Mouse (Mus musculus) spleen, adult 2 months (tissue): Measurements from ENCODE around the gene Ndufc2. TPM values are rescaled to one million over a fixed set of nuclear protein-coding genes. Genes with fewer than 3 reads are reported as not detected.

Experiments used
- DNase-seq, 2 experiments: peaks; one replicate each; pipeline versions ENCODE4 v3.0.0 to v3.0.0-alpha.2; 2012 to 2021; ENCODE audit warnings: low spot score in 2 of 2, low read depth in 1 of 2
- H3K27ac ChIP-seq: fragments of 200-500 bp; 2 replicates; pipeline ENCODE4 v1.5.1; 2012; ENCODE audit warnings: low read length, inconsistent platforms; ENCODE audit not compliant: insufficient read depth
- H3K27me3 ChIP-seq: fragments of 200-500 bp; 2 replicates; pipeline ENCODE4 v1.6.1; 2012; ENCODE audit warnings: mild to moderate bottlenecking, moderate library complexity, low read length, inconsistent platforms; ENCODE audit not compliant: control insufficient read depth, insufficient read depth
- H3K36me3 ChIP-seq: fragments of 200-500 bp; 2 replicates; pipeline ENCODE4 v1.6.1; 2012; ENCODE audit warnings: mild to moderate bottlenecking, low read length, inconsistent platforms; ENCODE audit not compliant: control insufficient read depth, insufficient read depth
- H3K4me1 ChIP-seq: fragments of 200-500 bp; 2 replicates; pipeline ENCODE4 v1.6.1; 2011; ENCODE audit warnings: inconsistent platforms; ENCODE audit not compliant: control insufficient read depth, insufficient read depth, insufficient read length
- H3K4me3 ChIP-seq: fragments of 200-500 bp; 2 replicates; pipeline ENCODE4 v1.5.1; 2011; ENCODE audit warnings: mild to moderate bottlenecking, inconsistent platforms; ENCODE audit not compliant: insufficient read depth, insufficient read length; ENCODE audit errors: extremely low read depth
- CTCF ChIP-seq: fragments of 200-500 bp; IDR thresholded peaks from 2 replicates; pipeline ENCODE4 v1.5.1; 2011; ENCODE audit warnings: mild to moderate bottlenecking, inconsistent platforms; ENCODE audit not compliant: insufficient read depth, insufficient read length, insufficient replicate concordance; ENCODE audit errors: extremely low read depth
- POLR2A ChIP-seq: fragments of 200-500 bp; IDR thresholded peaks from 2 replicates; pipeline ENCODE4 v1.6.1; 2011; ENCODE audit warnings: low read depth, low read length, inconsistent platforms
- WGBS: fragments of 180-500 bp; shearing (Covaris S2); methylation state at CpG from one replicate; pipeline ENCODE4 v1.1.7; 2018; 5-methylcytosine and 5-hydroxymethylcytosine counted together
- polyA plus RNA-seq: library from polyadenylated mRNA; depleted of rRNA; stranded (reverse); fragments of >200 nt; gene quantifications from 2 replicates; pipeline ENCODE4 v1.2.3, GENCODE M21; 2012; rRNA removed

Ndufc2 gene
- polyA plus RNA-seq = 46.4 and 67.0 TPM in 2 replicates

DNA sequence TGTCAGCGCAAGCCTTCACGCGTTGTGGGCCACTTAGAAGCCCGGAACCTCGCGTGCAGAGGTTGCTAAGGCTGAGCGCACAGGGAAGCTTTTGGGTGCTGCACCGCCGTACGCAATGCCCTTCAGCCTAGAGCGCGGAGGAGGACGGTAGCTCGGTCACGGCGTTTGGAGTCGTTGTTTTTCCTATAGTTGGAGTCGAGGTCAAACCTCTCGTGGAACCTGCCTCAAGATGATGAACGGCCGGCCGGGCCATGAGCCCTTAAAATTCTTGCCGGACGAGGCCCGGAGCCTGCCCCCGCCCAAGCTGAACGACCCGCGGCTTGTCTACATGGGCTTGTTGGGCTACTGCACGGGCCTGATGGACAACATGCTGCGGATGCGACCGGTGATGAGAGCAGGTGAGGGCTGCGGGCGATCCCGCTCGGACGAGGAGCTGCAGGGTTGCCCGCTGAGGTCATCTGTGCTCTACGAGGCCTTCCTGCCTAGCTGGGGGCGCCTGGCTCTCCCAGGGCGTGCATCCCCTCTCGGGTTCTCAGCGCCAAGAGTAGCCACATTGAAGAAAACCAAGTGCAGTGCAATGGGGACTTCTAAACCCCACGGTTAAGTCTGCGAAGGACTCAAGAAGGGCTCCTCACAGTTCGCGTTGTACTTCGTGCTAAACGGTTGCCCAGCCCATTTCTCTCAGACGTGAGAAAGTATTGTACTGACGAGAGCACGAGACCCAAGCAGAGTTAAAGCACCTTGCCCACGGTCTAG, at the start of gene Ndufc2:
TSS of gene Ndufc2 (plus strand) at position 44 of the 756 bp plus-strand sequence.
- Histone ChIP-seq H3K27ac (peak within 1 kb of the TSS; percentile 70), H3K27me3 (no peaks in the 10 kb centered on the region), H3K4me1 (peaks cover 6% of the 10 kb centered on the region), H3K4me3 (peak within 1 kb of the TSS; percentile 87), H3K36me3 (no peaks in the 10 kb centered on the region)
- TF ChIP-seq CTCF (no peak), POLR2A (peak; percentile 68; the same call in 1 of the 2 replicates)
- peak; percentile 64 to 67 for DNase-seq
- WGBS = under 1% methylated on average over 54 of the region's 54 CpGs

GRCm38 (mm10) chr7:97350891-97351290, 48.9 kb upstream of the Ndufc2 start:
- peaks cover 9% of the 10 kb centered on the region; the same call in 1 of the 2 replicates for H3K4me1 ChIP-seq
- H3K27ac ChIP-seq = no peak overlapping the region
- H3K27me3 ChIP-seq = no peaks in the 10 kb centered on the region
- no peak overlapping the region for H3K4me3 ChIP-seq
- no peak for TF ChIP-seq CTCF
- TF ChIP-seq POLR2A = no peak
- WGBS = 92% methylated on average over 5 of the region's 5 CpGs
- no peak for DNase-seq
- H3K36me3 ChIP-seq = peaks cover 4% of the 10 kb centered on the region; the same call in 1 of the 2 replicates

- Histone ChIP-seq H3K27me3 (no peaks in the 10 kb centered on the region), H3K4me3 (no peak overlapping the region), H3K36me3 (peaks cover 4% of the 10 kb centered on the region; the same call in 1 of the 2 replicates), H3K4me1 (peaks cover 9% of the 10 kb centered on the region; the same call in 1 of the 2 replicates), H3K27ac (no peak overlapping the region)
- 94% methylated on average over 11 of the region's 11 CpGs for WGBS
- no peak for TF ChIP-seq POLR2A
- TF ChIP-seq CTCF = no peak
- no peak for DNase-seq
Measured at GRCm38 (mm10) chr7:97351792-97352513, 47.9 kb upstream of the Ndufc2 start.

DNA sequence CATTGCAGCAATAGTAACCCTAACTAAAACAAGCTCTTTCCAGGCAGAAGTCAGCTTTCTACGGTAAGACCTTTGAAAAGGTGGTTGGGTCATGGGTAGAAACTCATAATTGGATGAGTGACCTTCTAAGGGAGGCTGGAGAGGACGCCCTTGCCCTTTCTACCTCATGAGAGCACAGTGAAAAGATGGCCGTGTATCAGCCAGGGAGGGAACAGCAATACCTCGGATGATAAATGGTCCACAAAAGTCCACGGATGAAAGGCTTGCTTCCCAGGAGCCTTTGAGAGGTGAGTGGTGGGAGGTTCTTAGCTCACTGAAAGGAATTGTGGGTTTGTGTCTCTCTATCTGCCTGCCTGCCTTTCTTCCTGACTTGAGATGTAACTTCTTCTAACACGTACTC, 46.4 kb upstream of the Ndufc2 start:
- no peak overlapping the region for H3K27ac ChIP-seq
- DNase-seq = no peak
- no peaks in the 10 kb centered on the region for H3K27me3 ChIP-seq
- H3K4me1 ChIP-seq = peaks cover 9% of the 10 kb centered on the region; the same call in 1 of the 2 replicates
- no peak for TF ChIP-seq CTCF
- no peak for TF ChIP-seq POLR2A
- H3K36me3 ChIP-seq = no peaks in the 10 kb centered on the region
- no peak overlapping the region for H3K4me3 ChIP-seq
- 90% methylated on average over 6 of the region's 6 CpGs for WGBS

GRCm38 (mm10) chr7:97355068-97355841, 44.5 kb upstream of the Ndufc2 start:
- H3K36me3 ChIP-seq = no peaks in the 10 kb centered on the region
- no peak for TF ChIP-seq POLR2A
- no peak for TF ChIP-seq CTCF
- no peaks in the 10 kb centered on the region for H3K27me3 ChIP-seq
- peaks cover 9% of the 10 kb centered on the region; the same call in 1 of the 2 replicates for H3K4me1 ChIP-seq
- 50% methylated on average over 13 of the region's 13 CpGs for WGBS
- no peak overlapping the region for H3K4me3 ChIP-seq
- peak in 1 of 2 experiments; percentile 34 for DNase-seq
- H3K27ac ChIP-seq = peak overlapping the region; percentile 91

- peaks cover 9% of the 10 kb centered on the region; the same call in 1 of the 2 replicates for H3K4me1 ChIP-seq
- WGBS = 69% methylated on average over 5 of the region's 5 CpGs
- H3K4me3 ChIP-seq = no peak overlapping the region
Measured at GRCm38 (mm10) chr7:97356253-97356652, 43.5 kb upstream of the Ndufc2 start.

More at GRCm38 (mm10) chr7:97356253-97356652, 43.5 kb upstream of the Ndufc2 start:
- DNase-seq = no peak
- TF ChIP-seq POLR2A (no peak), CTCF (no peak)
- Histone ChIP-seq H3K36me3 (no peaks in the 10 kb centered on the region), H3K27ac (peak overlapping the region; percentile 72), H3K27me3 (no peaks in the 10 kb centered on the region)
